Mouse (Mus musculus): ENCODE data around the gene Rab3gap2.

DNA sequence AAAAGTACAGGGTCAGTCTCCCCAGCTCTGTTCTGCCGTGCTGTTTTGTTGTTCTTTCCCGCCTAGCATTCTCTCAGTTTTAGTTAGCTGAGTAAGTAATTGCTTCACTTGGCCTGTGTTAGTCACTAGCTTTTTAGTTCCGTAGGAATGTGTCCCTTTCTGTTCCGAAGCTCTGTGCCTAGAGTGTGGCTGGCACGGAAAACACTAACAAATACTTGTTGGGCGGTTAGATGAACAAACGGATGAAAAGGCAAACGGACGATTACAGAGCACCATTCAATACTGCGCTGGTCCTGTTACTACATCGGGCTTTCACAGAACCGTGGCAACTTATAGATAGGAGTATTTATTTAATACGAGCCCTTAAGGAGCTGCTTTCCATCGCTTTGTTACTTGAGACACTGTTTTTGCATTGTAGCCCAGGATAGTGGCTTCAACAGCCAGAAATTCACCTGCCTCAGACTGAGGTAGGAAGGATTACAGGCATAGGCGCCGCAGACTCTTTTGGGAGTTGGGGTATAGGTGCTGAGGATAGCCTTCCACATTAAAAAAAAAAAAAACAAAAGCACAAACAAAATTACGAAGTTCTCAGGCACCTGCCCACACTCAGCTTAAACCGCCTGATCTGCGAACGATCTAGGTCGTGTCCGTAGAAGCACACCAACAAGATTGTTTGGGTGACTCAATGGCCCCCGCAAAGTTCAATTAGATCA lies 565 bp upstream of the Rab3gap2 start:
- no peak for TF ChIP-seq CTCF (IDR thresholded peaks at IDR 0.05; ENCODE audit: extremely low read depth, insufficient read length, insufficient replicate concordance, low read depth, low read length)
- TF ChIP-seq POLR2A (IDR thresholded peaks at IDR 0.05; ENCODE audit: low read depth, low read length), result no peak
